Mouse (Mus musculus) ES-E14 (cell line): ENCODE measurements around the gene Cd68. TPM values are rescaled to one million over a fixed set of nuclear protein-coding genes. Genes with fewer than 3 reads are reported as not detected.

ENCODE experiments used
- DNase-seq: peaks from one replicate; pipeline ENCODE4 v3.0.0-alpha.2; 2013; ENCODE audit warnings: low read depth, low spot score
- H3K27ac ChIP-seq: 2 replicates; pipeline ENCODE4 v1.5.1; 2012; ENCODE audit warnings: low read depth, mild to moderate bottlenecking, low read length, moderate library complexity, mixed read lengths; ENCODE audit not compliant: poor library complexity, insufficient read depth, severe bottlenecking
- H3K36me3 ChIP-seq: 2 replicates; pipeline ENCODE4 v1.6.1; 2012; ENCODE audit warnings: mild to moderate bottlenecking, low read length, moderate library complexity, mixed read lengths; ENCODE audit not compliant: control insufficient read depth, poor library complexity, insufficient read depth, severe bottlenecking
- H3K4me1 ChIP-seq, 2 experiments: fragments of 150-350 bp in 1 of 2; sonication (generic) in 1 of 2; 2 replicates each; pipeline ENCODE4 v1.6.1; 2012; ENCODE audit warnings: low read length in 2 of 2, mild to moderate bottlenecking in 1 of 2, mixed read lengths in 1 of 2; ENCODE audit not compliant: control insufficient read depth in 2 of 2, insufficient read depth in 2 of 2, poor library complexity in 1 of 2
- H3K4me3 ChIP-seq, 2 experiments: fragments of 150-350 bp in 1 of 2; sonication (generic) in 1 of 2; 2 replicates each; pipeline ENCODE4 v1.5.1; 2012; ENCODE audit warnings: low read length in 2 of 2, low read depth in 1 of 2, mild to moderate bottlenecking in 1 of 2, mixed read lengths in 1 of 2; ENCODE audit not compliant: insufficient read depth in 1 of 2, poor library complexity in 1 of 2, severe bottlenecking in 1 of 2
- H3K9ac ChIP-seq: 2 replicates; pipeline ENCODE4 v1.6.1; 2012; ENCODE audit warnings: low read depth, mild to moderate bottlenecking, low read length, mixed read lengths; ENCODE audit not compliant: poor library complexity, insufficient read depth, severe bottlenecking
- H3K9me3 ChIP-seq: fragments of 150-350 bp; sonication (generic); 2 replicates; pipeline ENCODE4 v1.6.1; 2012; ENCODE audit warnings: low read depth, mild to moderate bottlenecking, low read length; ENCODE audit not compliant: control insufficient read depth, insufficient read depth
- CHD2 ChIP-seq: IDR thresholded peaks from 2 replicates; pipeline ENCODE4 v1.6.1; 2014; ENCODE audit warnings: mild to moderate bottlenecking, low read depth, low read length, inconsistent platforms
- HCFC1 ChIP-seq: IDR thresholded peaks from 2 replicates; pipeline ENCODE4 v1.6.1; 2012; ENCODE audit warnings: low read length, inconsistent platforms, borderline replicate concordance; ENCODE audit not compliant: insufficient read depth
- MAFK ChIP-seq: IDR thresholded peaks from 2 replicates; pipeline ENCODE4 v1.6.1; 2014; ENCODE audit warnings: mild to moderate bottlenecking, low read depth, low read length, inconsistent platforms; ENCODE audit not compliant: insufficient read depth
- ZC3H11A ChIP-seq: IDR thresholded peaks from 2 replicates; pipeline ENCODE4 v1.6.1; 2012; ENCODE audit warnings: low read depth, mild to moderate bottlenecking, inconsistent platforms, low read length, borderline replicate concordance
- ZNF384 ChIP-seq: IDR thresholded peaks from 2 replicates; pipeline ENCODE4 v1.6.1; 2012; ENCODE audit warnings: low read depth, low read length, inconsistent platforms
- in situ Hi-C, 2 experiments: fragments of 600-800 bp; cut with MboI; formaldehyde crosslinking; loops; one replicate each; pipeline ENCODE4 v1.15.1; 2025; ENCODE audit warnings: low sequenced_read_pairs in 2 of 2, inconsistent platforms in 1 of 2; ENCODE audit not compliant: unreplicated experiment in 2 of 2
- total RNA-seq: library from RNA; depleted of rRNA; stranded (reverse); fragments of 300-350 nt; gene quantifications from 2 replicates; pipeline ENCODE4 v1.2.3, GENCODE M21; 2012

Cd68 gene
- total RNA-seq, 1 experiment = 23.4 TPM

DNA sequence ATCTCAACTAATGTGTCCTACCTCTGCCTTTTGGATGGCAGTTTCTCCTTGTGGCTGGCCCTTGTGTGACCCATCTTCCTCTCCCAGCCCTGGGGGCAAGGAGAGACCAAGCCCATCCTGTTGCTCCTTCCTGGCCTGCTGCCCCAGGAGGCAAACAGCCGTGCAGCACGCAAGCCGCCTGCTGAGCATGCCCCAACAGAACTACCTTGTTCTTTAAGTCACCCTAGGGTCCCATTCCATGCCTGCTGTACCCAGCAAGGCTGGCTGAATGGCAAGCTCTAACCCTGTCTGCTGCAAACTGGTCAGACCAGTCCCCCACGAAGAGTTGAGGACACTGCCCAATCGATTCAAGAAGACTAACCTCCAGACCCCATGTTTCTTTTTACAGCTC, 9.9 kb downstream of the Cd68 start:
- no peak for DNase-seq
- peaks cover 44% of the 10 kb centered on the region for H3K36me3 ChIP-seq
- peak overlapping the region; percentile 88; the same call in 1 of the 2 replicates for H3K27ac ChIP-seq
- peaks cover 3 to 14% of the 10 kb centered on the region in 2 experiments; a peak in 3 of 4 replicates for H3K4me1 ChIP-seq
- H3K4me3 ChIP-seq = peak overlapping the region; percentile 71 to 76
- TF ChIP-seq MAFK (no peak), ZC3H11A (no peak), HCFC1 (no peak), ZNF384 (no peak), CHD2 (no peak)
- H3K9me3 ChIP-seq = no peaks in the 10 kb centered on the region
- in situ Hi-C loops = loop anchor here in 1 of 2 experiments (10.0 kb wide), 1 partner anchor 59 kb away; no protein-coding TSS in a partner anchor
- peak overlapping the region; percentile 81 for H3K9ac ChIP-seq

DNA sequence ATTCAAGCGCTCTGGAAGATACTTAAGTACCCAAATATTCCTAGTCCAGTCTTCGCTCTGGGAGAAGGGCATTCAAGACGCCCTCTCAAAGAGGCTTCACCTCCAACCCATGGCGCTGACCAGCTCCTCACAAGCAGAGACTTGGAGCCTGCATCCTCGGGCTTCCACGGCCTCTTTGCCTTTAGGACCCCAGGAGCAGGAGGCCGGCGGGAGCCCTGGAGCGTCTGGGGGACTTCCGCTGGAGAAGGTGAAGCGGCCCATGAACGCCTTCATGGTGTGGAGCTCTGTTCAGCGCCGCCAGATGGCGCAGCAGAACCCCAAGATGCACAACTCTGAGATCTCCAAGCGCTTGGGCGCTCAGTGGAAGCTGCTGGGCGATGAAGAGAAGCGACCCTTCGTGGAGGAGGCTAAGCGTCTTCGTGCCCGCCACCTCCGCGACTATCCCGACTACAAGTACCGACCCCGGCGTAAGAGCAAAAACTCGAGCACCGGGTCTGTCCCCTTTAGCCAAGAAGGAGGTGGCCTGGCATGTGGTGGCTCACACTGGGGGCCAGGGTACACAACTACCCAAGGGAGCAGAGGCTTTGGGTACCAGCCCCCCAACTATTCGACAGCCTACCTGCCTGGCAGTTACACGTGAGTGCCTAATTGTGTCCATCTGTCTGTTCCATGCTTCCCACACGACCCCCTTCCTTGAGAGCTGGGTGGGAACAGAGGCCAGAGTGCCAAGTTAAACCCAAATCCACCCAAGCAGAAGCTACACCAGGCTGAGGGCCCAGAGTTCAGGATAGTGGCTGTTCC, 10.5 kb downstream of the Cd68 start, which contains the start of gene Sox15:
Gene Sox15, plus strand, starts transcription at position 51 of the 801 bp plus-strand sequence.
- Histone ChIP-seq H3K27ac (peak within 1 kb of the TSS; percentile 88), H3K9ac (peak within 1 kb of the TSS; percentile 81), H3K4me3 (peak within 1 kb of the TSS; percentile 71 to 76), H3K9me3 (no peaks in the 10 kb centered on the region), H3K4me1 (peaks cover 3 to 17% of the 10 kb centered on the region in 2 experiments; a peak in 3 of 4 replicates), H3K36me3 (peaks cover 50% of the 10 kb centered on the region)
- in situ Hi-C loops = loop anchor here in 1 of 2 experiments (10.0 kb wide), 1 partner anchor 59 kb away; no protein-coding TSS in a partner anchor
- no peak for DNase-seq
- no peak for TF ChIP-seq MAFK
- no peak for TF ChIP-seq CHD2
- TF ChIP-seq ZNF384 = no peak
- 0 out of 2 replicates have a peak, but pooled peaks have one; percentile 3 for TF ChIP-seq ZC3H11A

GRCm38 (mm10) chr11:69654760-69655159, 11.2 kb downstream of the Cd68 start:
- Histone ChIP-seq H3K4me3 (peak overlapping the region; percentile 71 to 76), H3K9me3 (no peaks in the 10 kb centered on the region), H3K36me3 (peaks cover 55% of the 10 kb centered on the region), H3K27ac (peak overlapping the region; percentile 88), H3K9ac (peak overlapping the region; percentile 78), H3K4me1 (peaks cover 3 to 17% of the 10 kb centered on the region in 2 experiments; a peak in 3 of 4 replicates)
- TF ChIP-seq ZNF384 = no peak
- TF ChIP-seq MAFK = no peak
- TF ChIP-seq ZC3H11A = no peak
- TF ChIP-seq CHD2 = no peak
- TF ChIP-seq HCFC1 = no peak
- in situ Hi-C loops = loop anchor here in 1 of 2 experiments (10.0 kb wide), 1 partner anchor 60 kb away; no protein-coding TSS in a partner anchor
- DNase-seq = peak; percentile 71

- peaks cover 59% of the 10 kb centered on the region for H3K36me3 ChIP-seq
These were observed 12.6 kb downstream of the Cd68 start for GRCm38 (mm10) chr11:69653399-69653798.

More at GRCm38 (mm10) chr11:69653399-69653798, 12.6 kb downstream of the Cd68 start:
- Histone ChIP-seq H3K9me3 (no peaks in the 10 kb centered on the region), H3K9ac (no peak overlapping the region), H3K4me1 (peaks cover 3 to 13% of the 10 kb centered on the region in 2 experiments; a peak in 3 of 4 replicates), H3K27ac (no peak overlapping the region), H3K4me3 (no peak overlapping the region)
- TF ChIP-seq MAFK (no peak), HCFC1 (no peak), CHD2 (no peak), ZC3H11A (no peak), ZNF384 (no peak)
- DNase-seq = no peak
- in situ Hi-C loops = loop anchor here in 1 of 2 experiments (10.0 kb wide), 1 partner anchor 61 kb away; no protein-coding TSS in a partner anchor
